Mouse (Mus musculus) forebrain, postnatal 0 days (tissue): Measurements from ENCODE around the gene Trim6. TPM values are rescaled to one million over a fixed set of nuclear protein-coding genes. Genes with fewer than 3 reads are reported as not detected.
A peak's percentile ranks its signal among the peaks of the same experiment; 100 is the strongest.

Source experiments
- ATAC-seq: fragments of 200-750 bp; cut with Nextera tagmentation; 2 replicates; pipeline ENCODE4 v1.8.0; 2017; ENCODE audit warnings: mild to moderate bottlenecking, moderate library complexity
- DNase-seq: peaks from one replicate; pipeline ENCODE4 v3.0.0-alpha.2; 2015
- H3K27ac ChIP-seq: fragments of 300-500 bp; sonication (generic); 2 replicates; pipeline ENCODE4 v1.5.1; 2014; ENCODE audit warnings: low read depth, mild to moderate bottlenecking, antibody characterized with exemption, low read length, moderate library complexity, mixed read lengths
- H3K27me3 ChIP-seq: fragments of 300-500 bp; sonication (generic); 2 replicates; pipeline ENCODE4 v1.6.1; 2014; ENCODE audit warnings: mild to moderate bottlenecking, low read length, mixed read lengths; ENCODE audit not compliant: insufficient read depth
- H3K36me3 ChIP-seq: fragments of 300-500 bp; sonication (generic); 2 replicates; pipeline ENCODE4 v1.6.1; 2014; ENCODE audit warnings: mild to moderate bottlenecking, moderate library complexity; ENCODE audit not compliant: insufficient read depth
- H3K4me1 ChIP-seq: fragments of 300-500 bp; sonication (generic); 2 replicates; pipeline ENCODE4 v1.6.1; 2014; ENCODE audit warnings: antibody characterized with exemption; ENCODE audit not compliant: insufficient read depth
- H3K4me2 ChIP-seq: fragments of 300-500 bp; sonication (generic); 2 replicates; pipeline ENCODE4 v1.6.1; 2014; ENCODE audit warnings: low read depth, mild to moderate bottlenecking, moderate library complexity
- H3K4me3 ChIP-seq: fragments of 300-500 bp; sonication (generic); 2 replicates; pipeline ENCODE4 v1.5.1; 2014; ENCODE audit warnings: low read depth, low read length, mixed read lengths
- H3K9ac ChIP-seq: fragments of 300-500 bp; sonication (generic); 2 replicates; pipeline ENCODE4 v1.6.1; 2014; ENCODE audit warnings: mild to moderate bottlenecking
- H3K9me3 ChIP-seq: fragments of 300-500 bp; sonication (generic); 2 replicates; pipeline ENCODE4 v1.6.1; 2016; ENCODE audit warnings: low read length
- CTCF ChIP-seq: sonication (generic); IDR thresholded peaks from 2 replicates; pipeline ENCODE4 v1.5.1; 2016; ENCODE audit warnings: antibody characterized with exemption, control low read depth, low read depth
- WGBS: fragments of 180-500 bp; shearing (Covaris S2); extraction: QIAGEN DNeasy Blood & Tissue Kit; methylation state at CpG from one replicate; pipeline ENCODE4 v1.1.7; 2014; 5-methylcytosine and 5-hydroxymethylcytosine counted together
- polyA plus RNA-seq: library from polyadenylated mRNA; unstranded; fragments of >200 nt; fragmentation: Nextera tagmentation; extraction: Ambion mirVana; gene quantifications from 2 replicates; pipeline ENCODE4 v1.2.1, GENCODE M21; 2015
- total RNA-seq: library from RNA; depleted of rRNA; stranded (reverse); fragments of >200 nt; gene quantifications from 2 replicates; pipeline ENCODE4 v1.2.3, GENCODE M21; 2014

The Trim6 gene
- total and polyA plus RNA-seq, 2 experiments from 2014 or later: 0.34 to 0.38 TPM

DNA sequence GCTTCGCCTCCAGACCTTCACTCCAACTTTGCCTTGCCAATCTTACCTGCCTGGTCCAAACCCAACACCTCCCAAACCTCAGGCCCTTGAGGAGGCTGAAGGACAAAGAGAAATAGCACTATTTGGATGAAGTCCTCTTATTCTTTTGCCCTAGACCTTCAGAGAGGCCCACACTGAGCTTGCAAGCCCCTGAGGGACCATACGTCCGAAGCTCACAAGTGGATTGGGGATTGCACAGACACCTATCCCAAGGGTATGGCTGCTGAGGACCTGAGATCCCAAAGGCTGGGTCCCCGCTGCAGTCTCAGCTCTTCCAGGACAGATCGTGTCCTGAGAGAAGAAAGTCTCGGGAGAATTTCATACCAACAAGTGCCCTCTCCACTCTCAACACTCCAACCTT, 22.7 kb upstream of the Trim6 start, which contains the start of gene Olfr649:
TSS of gene Olfr649 (minus strand) at position 101 of the 400 bp plus-strand sequence.
- no peak within 1 kb of the TSS for H3K9ac ChIP-seq
- H3K27ac ChIP-seq: no peak within 1 kb of the TSS
- no peak within 1 kb of the TSS for H3K4me3 ChIP-seq
- DNase-seq: no peak
- H3K27me3 ChIP-seq: no peaks in the 10 kb centered on the region
- H3K4me1 ChIP-seq: no peaks in the 10 kb centered on the region
- no peak within 1 kb of the TSS for H3K4me2 ChIP-seq
- WGBS: 90% methylated on average over 6 of the region's 6 CpGs
- H3K36me3 ChIP-seq: no peaks in the 10 kb centered on the region
- TF ChIP-seq CTCF: no peak
- no peak for ATAC-seq
- H3K9me3 ChIP-seq: no peaks in the 10 kb centered on the region

DNA sequence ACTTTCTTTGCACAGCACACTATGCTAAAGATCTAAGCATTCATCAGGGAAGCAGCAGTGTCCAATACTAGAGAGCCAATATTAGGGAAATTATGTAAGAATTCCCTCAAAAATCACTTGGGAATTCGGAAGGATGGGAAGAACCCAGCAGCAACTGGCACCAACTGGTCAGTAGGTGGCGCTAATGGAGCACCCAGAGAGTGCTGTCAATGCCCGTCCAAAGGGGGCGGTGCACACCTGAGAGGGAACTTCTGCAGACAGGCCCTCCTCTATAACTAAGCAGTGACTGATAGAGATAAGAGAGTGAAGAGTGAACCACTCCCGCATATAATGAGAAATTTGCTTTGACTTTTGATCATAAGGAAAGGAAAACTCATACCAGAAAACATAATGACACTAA, 18.8 kb upstream of the Trim6 start:
- 8% methylated on average over 5 of the region's 5 CpGs for WGBS
- DNase-seq: peak; percentile 30

DNA sequence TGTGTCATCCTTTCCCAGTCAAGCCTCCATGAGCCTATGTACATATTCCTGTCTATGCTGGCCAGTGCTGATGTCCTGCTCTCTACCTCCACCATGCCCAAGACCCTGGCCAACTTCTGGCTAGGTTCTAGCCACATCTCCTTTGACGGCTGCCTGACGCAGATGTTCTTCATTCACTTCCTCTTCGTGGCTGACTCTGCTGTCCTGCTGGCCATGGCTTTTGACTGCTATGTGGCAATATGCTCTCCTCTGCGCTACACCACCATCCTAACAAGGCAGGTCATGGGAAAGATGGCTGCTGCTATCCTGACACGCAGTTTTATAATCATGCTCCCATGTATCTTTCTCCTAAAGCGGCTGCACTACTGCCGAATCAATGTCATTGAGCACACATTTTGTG, 12.4 kb upstream of the Trim6 start:
- H3K27me3 ChIP-seq: no peaks in the 10 kb centered on the region
- H3K4me2 ChIP-seq: no peak overlapping the region
- WGBS: 96% methylated on average over 7 of the region's 7 CpGs
- no peaks in the 10 kb centered on the region for H3K36me3 ChIP-seq
- H3K9me3 ChIP-seq: no peaks in the 10 kb centered on the region
- H3K4me3 ChIP-seq: no peak overlapping the region
- no peak for TF ChIP-seq CTCF
- no peak overlapping the region for H3K9ac ChIP-seq
- no peak overlapping the region for H3K27ac ChIP-seq
- H3K4me1 ChIP-seq: no peaks in the 10 kb centered on the region
- DNase-seq: no peak
- ATAC-seq: no peak

More for the DNA sequence above, 18.8 kb upstream of the Trim6 start:
- TF ChIP-seq CTCF: peak; percentile 75
- H3K36me3 ChIP-seq: no peaks in the 10 kb centered on the region
- H3K9me3 ChIP-seq: no peaks in the 10 kb centered on the region
- no peaks in the 10 kb centered on the region for H3K27me3 ChIP-seq
- H3K4me1 ChIP-seq: no peaks in the 10 kb centered on the region
- no peak overlapping the region for H3K4me3 ChIP-seq
- no peak for ATAC-seq
- no peak overlapping the region for H3K27ac ChIP-seq
- no peak overlapping the region for H3K4me2 ChIP-seq
- no peak overlapping the region for H3K9ac ChIP-seq

DNA sequence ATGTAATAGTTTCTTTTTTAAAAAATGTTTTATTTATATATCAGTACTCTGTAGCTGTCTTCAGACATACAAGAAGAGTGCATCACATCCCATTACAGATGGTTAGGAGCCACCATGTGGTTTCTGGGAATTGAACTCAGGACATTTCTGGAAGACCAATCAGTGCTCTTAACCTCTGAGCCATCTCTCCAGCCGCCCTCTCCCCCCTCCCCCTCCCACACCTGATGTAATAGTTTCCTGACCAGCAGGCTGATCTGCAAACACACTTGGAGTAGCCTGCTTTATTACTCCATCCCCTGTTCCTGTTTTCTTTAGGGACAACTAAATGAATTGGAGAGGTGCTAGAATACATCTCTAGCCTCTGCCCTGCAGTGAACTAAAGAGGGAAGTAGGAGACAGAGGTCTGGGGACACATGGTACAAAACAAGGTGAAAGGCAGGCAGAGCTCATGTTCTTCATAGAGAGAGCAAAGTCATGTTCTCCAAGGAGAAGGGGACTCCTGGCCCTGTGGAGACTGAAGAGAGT, 2.5 kb upstream of the Trim6 start:
- Histone ChIP-seq H3K27ac (no peak overlapping the region), H3K9me3 (no peaks in the 10 kb centered on the region), H3K4me1 (no peaks in the 10 kb centered on the region), H3K9ac (no peak overlapping the region), H3K4me2 (no peak overlapping the region), H3K27me3 (no peaks in the 10 kb centered on the region), H3K4me3 (no peak overlapping the region), H3K36me3 (no peaks in the 10 kb centered on the region)
- ATAC-seq (no peak), DNase-seq (no peak)
- WGBS: 60% methylated on average over 1 of the region's 1 CpGs
- no peak for TF ChIP-seq CTCF

DNA sequence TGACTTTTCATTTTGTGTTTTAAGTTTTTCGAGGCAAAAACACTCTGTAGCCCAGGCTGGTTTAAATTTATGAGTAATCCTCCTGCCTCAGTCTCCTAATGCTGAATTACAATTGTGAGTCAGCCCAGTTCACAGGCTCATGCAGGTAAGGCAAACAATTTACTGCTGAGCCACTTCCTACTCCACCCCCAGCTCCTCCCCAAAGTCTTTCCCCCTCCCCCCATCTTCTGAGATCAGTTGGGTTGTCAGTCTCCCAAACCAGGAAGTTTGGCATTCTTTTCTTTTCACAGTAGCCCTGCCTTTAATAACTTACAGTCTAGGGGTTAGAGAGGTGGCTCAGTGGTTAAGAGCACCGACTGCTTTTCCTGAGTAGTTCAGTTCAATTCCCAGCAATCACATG, 712 bp upstream of the Trim6 start:
- H3K9ac ChIP-seq: no peak overlapping the region
- 86% methylated on average over 2 of the region's 2 CpGs for WGBS
- ATAC-seq: no peak
- H3K36me3 ChIP-seq: no peaks in the 10 kb centered on the region
- H3K9me3 ChIP-seq: no peaks in the 10 kb centered on the region
- H3K27me3 ChIP-seq: no peaks in the 10 kb centered on the region
- H3K4me3 ChIP-seq: no peak overlapping the region
- no peak overlapping the region for H3K4me2 ChIP-seq
- H3K4me1 ChIP-seq: no peaks in the 10 kb centered on the region
- no peak for DNase-seq
- no peak for TF ChIP-seq CTCF
- H3K27ac ChIP-seq: no peak overlapping the region

DNA sequence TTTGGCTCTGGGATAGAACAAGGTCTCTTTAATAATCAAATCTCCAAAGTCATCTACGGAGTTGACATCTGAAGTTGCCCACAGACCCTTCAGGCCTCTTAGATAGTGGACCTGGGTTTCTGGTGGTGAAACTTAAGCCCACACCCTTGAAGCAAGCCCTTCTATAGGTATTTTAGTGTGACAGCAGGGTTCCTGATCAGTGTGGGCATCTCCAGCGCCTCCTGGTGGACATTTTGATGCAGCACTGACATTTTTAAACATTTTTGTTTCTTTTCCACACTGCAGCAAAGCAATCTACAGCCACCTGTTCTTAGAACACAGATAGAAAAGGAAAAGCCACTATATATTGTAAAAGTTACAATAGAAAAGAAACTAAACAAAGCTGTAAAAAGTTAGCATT, 12.6 kb downstream of the Trim6 start:
- Histone ChIP-seq H3K9me3 (no peaks in the 10 kb centered on the region), H3K27ac (no peak overlapping the region), H3K27me3 (no peaks in the 10 kb centered on the region), H3K4me2 (no peak overlapping the region), H3K36me3 (no peaks in the 10 kb centered on the region), H3K4me1 (no peaks in the 10 kb centered on the region), H3K4me3 (no peak overlapping the region), H3K9ac (no peak overlapping the region)
- DNase-seq (no peak), ATAC-seq (no peak)
- peak; percentile 53 for TF ChIP-seq CTCF
- WGBS: 39% methylated on average over 2 of the region's 2 CpGs

DNA sequence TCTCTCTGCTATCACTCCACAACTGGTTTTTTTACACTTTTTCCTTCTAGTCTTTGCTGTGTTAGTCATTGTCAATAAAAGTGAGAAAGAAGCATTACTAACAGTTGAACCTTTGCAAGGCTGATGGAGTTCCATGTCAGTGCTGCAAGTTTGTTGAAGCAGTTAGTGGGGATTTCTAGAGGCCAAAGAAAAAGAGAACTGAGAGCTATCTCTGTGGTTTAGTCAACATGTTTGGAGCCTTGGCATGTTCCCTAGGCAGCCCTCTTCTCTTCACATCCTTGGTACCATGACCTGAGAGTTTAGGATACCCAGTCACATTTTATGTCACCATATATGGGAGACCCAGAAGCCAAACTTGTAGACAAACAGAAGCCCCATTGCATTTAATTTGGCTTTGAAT, 22.3 kb downstream of the Trim6 start:
- no peak for ATAC-seq
- no peaks in the 10 kb centered on the region for H3K36me3 ChIP-seq

More for the DNA sequence above, 22.3 kb downstream of the Trim6 start:
- H3K4me1 ChIP-seq: no peaks in the 10 kb centered on the region
- no peaks in the 10 kb centered on the region for H3K27me3 ChIP-seq
- TF ChIP-seq CTCF: no peak
- no peak overlapping the region for H3K9ac ChIP-seq
- no peak overlapping the region for H3K4me2 ChIP-seq
- H3K4me3 ChIP-seq: no peak overlapping the region
- no peak for DNase-seq
- no peak overlapping the region for H3K27ac ChIP-seq
- H3K9me3 ChIP-seq: no peaks in the 10 kb centered on the region
